In the genomic region with DNA sequence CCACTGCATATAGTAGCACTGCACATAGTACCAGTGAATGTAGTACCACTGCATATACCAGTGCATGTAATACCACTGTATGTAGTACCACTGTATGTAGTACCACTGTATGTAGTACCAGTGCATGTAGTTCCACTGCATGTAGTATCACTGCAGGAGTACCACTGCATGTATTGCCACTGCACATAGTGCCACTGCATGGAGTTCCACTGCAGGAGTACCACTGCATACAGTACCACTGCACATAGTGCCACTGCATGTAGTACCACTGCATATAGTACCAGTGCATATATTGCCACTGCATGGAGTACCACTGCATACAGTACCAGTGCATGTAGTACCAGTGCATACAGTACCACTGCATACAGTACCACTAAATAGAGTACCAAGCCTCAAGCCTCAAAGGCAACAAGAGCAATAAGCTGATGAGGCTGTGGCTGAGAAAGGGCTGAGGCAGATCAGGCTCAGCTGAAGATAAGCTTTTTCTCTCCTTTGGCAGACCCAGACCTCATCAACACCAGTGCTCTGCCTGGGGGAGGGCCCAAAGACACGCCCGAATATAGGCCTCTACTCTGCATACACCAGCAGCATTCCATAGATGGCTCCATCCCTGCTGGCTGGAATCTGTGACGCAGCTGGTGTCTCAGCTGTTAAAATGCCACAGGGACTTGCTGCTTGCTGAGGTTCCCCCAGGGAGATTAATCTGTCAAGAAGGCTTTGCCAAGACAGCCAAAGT, we compare ENCODE assay signal across 12 mouse cellular contexts. TPM values are rescaled to one million over a fixed set of nuclear protein-coding genes. Genes with fewer than 3 reads are reported as not detected.
DNase-seq lines count a peak whose midpoint lies in the region; ATAC-seq lines count a peak whose summit lies in the region.
"Had no signal": no experiment of that assay in that cellular context is flagged by ENCODE, and none has a peak within 500 bp of the region (broad histone marks: within the 10 kb centered on the region; RNA-seq: fewer than 3 reads in every experiment).

No protein-coding gene starts in this region.

- no peaks in the 10 kb centered on the region for H3K4me1 ChIP-seq in hindbrain, embryonic 11.5 days (replicated peaks; ENCODE audit: control insufficient read depth, insufficient read depth, low read length)
- H3K4me1 ChIP-seq in hindbrain, embryonic 10.5 days (replicated peaks) = no peaks in the 10 kb centered on the region
- no peaks in the 10 kb centered on the region for H3K4me1 ChIP-seq in embryonic facial prominence, embryonic 15.5 days

- no peak overlapping the region for H3K4me2 ChIP-seq in hindbrain, embryonic 11.5 days (replicated peaks; ENCODE audit: low read depth, low read length)
- H3K4me2 ChIP-seq in embryonic facial prominence, embryonic 15.5 days (replicated peaks) = no peak overlapping the region

- H3K9ac ChIP-seq in hindbrain, embryonic 11.5 days (ENCODE audit: low read depth, low read length) = no peak overlapping the region
- no peak overlapping the region for H3K9ac ChIP-seq in embryonic facial prominence, embryonic 15.5 days

- H3K27me3 ChIP-seq in hindbrain, embryonic 11.5 days (ENCODE audit: control insufficient read depth, insufficient read depth, low read length) = no peaks in the 10 kb centered on the region
- no peaks in the 10 kb centered on the region for H3K27me3 ChIP-seq in hindbrain, embryonic 10.5 days (ENCODE audit: insufficient read depth, poor library complexity, severe bottlenecking)
- H3K27me3 ChIP-seq in embryonic facial prominence, embryonic 15.5 days = no peaks in the 10 kb centered on the region; the same call in 1 of the 2 replicates

- 68% methylated on average over 3 of the region's 3 CpGs for WGBS in hindbrain, embryonic 11.5 days
- WGBS in hindbrain, embryonic 10.5 days = 67% methylated on average over 3 of the region's 3 CpGs
- WGBS in embryonic facial prominence, embryonic 15.5 days = 32% methylated on average over 3 of the region's 3 CpGs

- H3K9me3 ChIP-seq in hindbrain, embryonic 11.5 days (ENCODE audit: control insufficient read depth, low read length) = no peaks in the 10 kb centered on the region
- H3K9me3 ChIP-seq in hindbrain, embryonic 10.5 days = no peaks in the 10 kb centered on the region
- H3K9me3 ChIP-seq in embryonic facial prominence, embryonic 15.5 days (replicated peaks) = no peaks in the 10 kb centered on the region

- H3K4me3 ChIP-seq in hindbrain, embryonic 11.5 days (ENCODE audit: low read depth, low read length) = no peak overlapping the region
- H3K4me3 ChIP-seq in hindbrain, embryonic 10.5 days = no peak overlapping the region
- H3K4me3 ChIP-seq in embryonic facial prominence, embryonic 15.5 days (replicated peaks) = no peak overlapping the region

- no peak for ATAC-seq in hindbrain, embryonic 11.5 days (ENCODE audit: low FRiP score)
- peak; percentile 65 for ATAC-seq in embryonic facial prominence, embryonic 15.5 days (ENCODE audit: insufficient number of reproducible peaks, low FRiP score, low TSS enrichment, low read depth)

- peak; percentile 19 for DNase-seq in hindbrain, embryonic 11.5 days (ENCODE audit: low spot score)
- no peak for DNase-seq in hindbrain, embryonic 10.5 days (ENCODE audit: low spot score)
- peak; percentile 12 for DNase-seq in Muller cell, postnatal 12 days (ENCODE audit: inconsistent ontology term)
- peak; percentile 48 for DNase-seq in layer of hippocampus, adult 9-10 months (ENCODE audit: low spot score)
- DNase-seq in adrenal gland, postnatal 25 days = no peak
- no peak for DNase-seq in frontal cortex, postnatal 25 days (ENCODE audit: low spot score in 2 of 2)
- DNase-seq in gastrocnemius, adult 18-20 months (ENCODE audit: low spot score) = no peak
- DNase-seq: adrenal gland, adult 8-10 months; cerebellum, postnatal 25 days; right cerebral cortex, postnatal 14 days; thymus, postnatal 4 days had no signal

- no peak overlapping the region for H3K27ac ChIP-seq in hindbrain, embryonic 11.5 days (ENCODE audit: low read depth, low read length)
- H3K27ac ChIP-seq in hindbrain, embryonic 10.5 days = no peak overlapping the region
- H3K27ac ChIP-seq in embryonic facial prominence, embryonic 15.5 days (replicated peaks) = no peak overlapping the region

- H3K36me3 ChIP-seq in hindbrain, embryonic 11.5 days (ENCODE audit: control insufficient read depth, insufficient read depth, low read length) = no peaks in the 10 kb centered on the region
- no peaks in the 10 kb centered on the region for H3K36me3 ChIP-seq in hindbrain, embryonic 10.5 days
- H3K36me3 ChIP-seq in embryonic facial prominence, embryonic 15.5 days = no peaks in the 10 kb centered on the region

RNA-seq across cellular contexts. Expression of a gene that starts 9.8 kb away (rescaled TPM):
- 404 and 436 TPM in 2 replicates for polyA plus RNA-seq in hindbrain, embryonic 11.5 days (2014; fragmentation: Nextera tagmentation; extraction: Ambion mirVana)
- 366 and 386 TPM in 2 replicates for polyA plus RNA-seq in hindbrain, embryonic 10.5 days (2016; fragmentation: Nextera tagmentation; extraction: Ambion mirVana)
- 240 and 248 TPM in 2 replicates for polyA plus RNA-seq in embryonic facial prominence, embryonic 15.5 days (2015; fragmentation: Nextera tagmentation; extraction: Ambion mirVana)
- 236 and 263 TPM in 2 replicates for total RNA-seq in adrenal gland, postnatal 25 days (2021)
- total RNA-seq in gastrocnemius, adult 18-20 months (2021) = 100 to 1,000 TPM; 140 to 164 TPM

RNA-seq across cellular contexts. Expression of a gene that starts 59.3 kb away (rescaled TPM):
- polyA plus RNA-seq in hindbrain, embryonic 11.5 days (2014; fragmentation: Nextera tagmentation; extraction: Ambion mirVana) = 9.0 and 11.1 TPM in 2 replicates
- 12.7 and 13.2 TPM in 2 replicates for polyA plus RNA-seq in hindbrain, embryonic 10.5 days (2016; fragmentation: Nextera tagmentation; extraction: Ambion mirVana)
- 14.1 TPM in 2 replicates for polyA plus RNA-seq in embryonic facial prominence, embryonic 15.5 days (2015; fragmentation: Nextera tagmentation; extraction: Ambion mirVana)
- 15.7 and 24.2 TPM in 2 replicates for total RNA-seq in adrenal gland, postnatal 25 days (2021)
- total RNA-seq in gastrocnemius, adult 18-20 months (2021) = 1 to 10 TPM; 7.5 to 7.8 TPM

Comparison
In these comparisons a context has a peak if more than half of its experiments do, and no peak if none do; other contexts are left out.
1. DNase-seq: peak in hindbrain, embryonic 11.5 days (single experiment), Muller cell, postnatal 12 days (single experiment) and layer of hippocampus, adult 9-10 months (single experiment); none in hindbrain, embryonic 10.5 days (single experiment), adrenal gland, postnatal 25 days (single experiment), frontal cortex, postnatal 25 days (0 of 2) and gastrocnemius, adult 18-20 months (single experiment).